Mouse (Mus musculus) CH12.LX (cell line): Measurements from ENCODE around the gene Zfp687. TPM values are rescaled to one million over a fixed set of nuclear protein-coding genes. Genes with fewer than 3 reads are reported as not detected.

Experiments
- DNase-seq: peaks from one replicate; pipeline ENCODE4 v3.0.0-alpha.2; 2013; ENCODE audit errors: extremely low read depth
- H3K27ac ChIP-seq: 2 replicates; pipeline ENCODE4 v1.5.1; 2012; ENCODE audit warnings: low read depth, mild to moderate bottlenecking, control low read depth, moderate library complexity; ENCODE audit not compliant: insufficient read depth
- H3K27me3 ChIP-seq: replicated peaks from 2 replicates; pipeline ENCODE3; 2012; ENCODE audit warnings: inconsistent platforms
- H3K36me3 ChIP-seq, 2 experiments: replicated peaks in 1 of 2; 2 replicates each; pipeline versions ENCODE3 to v1.6.1; 2012; ENCODE audit warnings: inconsistent platforms in 1 of 2, low read length in 1 of 2, mild to moderate bottlenecking in 1 of 2, mixed read lengths in 1 of 2, moderate library complexity in 1 of 2; ENCODE audit not compliant: control insufficient read depth in 1 of 2, insufficient read depth in 1 of 2
- H3K4me1 ChIP-seq, 2 experiments: 2 replicates each; pipeline ENCODE4 v1.6.1; 2012; ENCODE audit warnings: inconsistent platforms in 1 of 2, moderate library complexity in 1 of 2; ENCODE audit not compliant: insufficient read depth in 2 of 2, control insufficient read depth in 1 of 2
- H3K4me2 ChIP-seq: 2 replicates; pipeline ENCODE4 v1.6.1; 2012; ENCODE audit warnings: low read depth, mild to moderate bottlenecking, control low read depth; ENCODE audit not compliant: poor library complexity, insufficient read depth, severe bottlenecking
- H3K4me3 ChIP-seq, 3 experiments: fragments of 150-350 bp in 1 of 3; sonication (generic) in 1 of 3; replicated peaks in 1 of 3; 2 replicates each; pipeline versions ENCODE3 to v1.5.1; 2011 to 2012; ENCODE audit warnings: low read depth in 2 of 3, low read length in 2 of 3, mild to moderate bottlenecking in 2 of 3, moderate library complexity in 2 of 3, control low read depth in 1 of 3, improper control_type of control experiment in 1 of 3, inconsistent platforms in 1 of 3, mixed read lengths in 1 of 3; ENCODE audit not compliant: poor library complexity in 1 of 3
- H3K79me2 ChIP-seq: replicated peaks from 2 replicates; pipeline ENCODE4 v1.6.1; 2012; ENCODE audit warnings: mild to moderate bottlenecking, moderate library complexity; ENCODE audit not compliant: control insufficient read depth, poor library complexity, insufficient read depth, severe bottlenecking; ENCODE audit errors: extremely low read depth
- H3K9ac ChIP-seq: 2 replicates; pipeline ENCODE4 v1.6.1; 2012; ENCODE audit warnings: low read depth, mild to moderate bottlenecking, control low read depth, moderate library complexity; ENCODE audit not compliant: insufficient read depth
- H3K9me3 ChIP-seq: replicated peaks from 2 replicates; pipeline ENCODE3; 2012; ENCODE audit warnings: low read length, inconsistent platforms, mixed read lengths
- CHD2 ChIP-seq: IDR thresholded peaks from 2 replicates; pipeline ENCODE4 v1.6.1; 2011; ENCODE audit warnings: low read length, improper control_type of control experiment
- E2F4 ChIP-seq: IDR thresholded peaks from 2 replicates; pipeline ENCODE4 v1.6.1; 2011; ENCODE audit warnings: low read depth, low read length, improper control_type of control experiment; ENCODE audit not compliant: insufficient replicate concordance
- EP300 ChIP-seq: IDR thresholded peaks from 2 replicates; pipeline ENCODE4 v1.6.1; 2011; ENCODE audit warnings: low read length, improper control_type of control experiment
- ETS1 ChIP-seq: conservative IDR thresholded peaks from 2 replicates; pipeline ENCODE4 v1.6.1; 2012; ENCODE audit warnings: low read depth, mild to moderate bottlenecking, inconsistent platforms, low read length, improper control_type of control experiment, moderate library complexity
- IRF4 ChIP-seq: IDR thresholded peaks from 2 replicates; pipeline ENCODE4 v1.6.1; 2014; ENCODE audit warnings: low read depth, mild to moderate bottlenecking, inconsistent platforms, low read length, improper control_type of control experiment
- JUN ChIP-seq: IDR thresholded peaks from 2 replicates; pipeline ENCODE4 v1.6.1; 2011; ENCODE audit warnings: low read depth, mild to moderate bottlenecking, low read length, improper control_type of control experiment, moderate library complexity; ENCODE audit not compliant: insufficient read depth
- MAFK ChIP-seq: IDR thresholded peaks from 2 replicates; pipeline ENCODE4 v1.6.1; 2011; ENCODE audit warnings: low read length, improper control_type of control experiment; ENCODE audit not compliant: insufficient replicate concordance
- MAZ ChIP-seq: IDR thresholded peaks from 2 replicates; pipeline ENCODE4 v1.6.1; 2012; ENCODE audit warnings: low read depth, mild to moderate bottlenecking, inconsistent platforms, low read length, improper control_type of control experiment, moderate library complexity
- MXI1 ChIP-seq: IDR thresholded peaks from 2 replicates; pipeline ENCODE4 v1.6.1; 2011; ENCODE audit warnings: mild to moderate bottlenecking, low read depth, low read length, improper control_type of control experiment
- MYC ChIP-seq: IDR thresholded peaks from 2 replicates; pipeline ENCODE4 v1.6.1; 2011; ENCODE audit warnings: low read depth, mild to moderate bottlenecking, improper control_type of control experiment, low read length
- NELFE ChIP-seq: IDR thresholded peaks from 2 replicates; pipeline ENCODE4 v1.6.1; 2011; ENCODE audit warnings: low read depth, low read length, improper control_type of control experiment
- PAX5 ChIP-seq: IDR thresholded peaks from 2 replicates; pipeline ENCODE4 v1.6.1; 2012; ENCODE audit warnings: low read length, inconsistent platforms, mixed read lengths
- RAD21 ChIP-seq: IDR thresholded peaks from 2 replicates; pipeline ENCODE4 v1.6.1; 2011; ENCODE audit warnings: low read depth, mild to moderate bottlenecking, low read length, improper control_type of control experiment, moderate library complexity
- SMC3 ChIP-seq: IDR thresholded peaks from 2 replicates; pipeline ENCODE4 v1.6.1; 2011; ENCODE audit warnings: low read depth, low read length, improper control_type of control experiment
- TCF12 ChIP-seq: IDR thresholded peaks from 2 replicates; pipeline ENCODE4 v1.6.1; 2014; ENCODE audit warnings: low read depth, mild to moderate bottlenecking, inconsistent platforms, low read length, improper control_type of control experiment
- USF1 ChIP-seq: IDR thresholded peaks from 2 replicates; pipeline ENCODE4 v1.6.1; 2014; ENCODE audit warnings: low read depth, mild to moderate bottlenecking, inconsistent platforms, low read length, improper control_type of control experiment
- USF2 ChIP-seq: conservative IDR thresholded peaks from 2 replicates; pipeline ENCODE4 v1.6.1; 2011; ENCODE audit warnings: low read depth, low read length, improper control_type of control experiment
- ZC3H11A ChIP-seq: IDR thresholded peaks from 2 replicates; pipeline ENCODE4 v1.6.1; 2012; ENCODE audit warnings: low read depth, mild to moderate bottlenecking, inconsistent platforms, low read length, improper control_type of control experiment
- ZMIZ1 ChIP-seq: IDR thresholded peaks from 2 replicates; pipeline ENCODE4 v1.6.1; 2012; ENCODE audit warnings: low read depth, mild to moderate bottlenecking, inconsistent platforms, low read length, improper control_type of control experiment
- dilution Hi-C: fragments of 300-500 bp; cut with MboI; formaldehyde crosslinking; loops from 2 replicates; pipeline ENCODE4 v1.14.3; 2020; ENCODE audit warnings: low sequenced_read_pairs; ENCODE audit not compliant: extremely low pct_unique_long_range_greater_than_20kb, extremely low pct_ligation_motif_present
- in situ Hi-C: fragments of 300-500 bp; cut with MboI; formaldehyde crosslinking; loops from 3 replicates; pipeline ENCODE4 v1.14.3; 2019; ENCODE audit warnings: low sequenced_read_pairs, low pct_ligation_motif_present, low pct_unique_long_range_greater_than_20kb, mixed read lengths
- polyA plus RNA-seq: library from polyadenylated mRNA; unstranded; fragments of >175 nt; gene quantifications from 2 replicates; pipeline ENCODE4 v1.2.1, GENCODE M21; 2012; ENCODE audit warnings: low read depth; ENCODE audit not compliant: insufficient read length
- total RNA-seq, 2 experiments: library from RNA; depleted of rRNA; stranded (reverse); fragments of 300-350 nt in 1 of 2; fragments of >200 nt in 1 of 2; gene quantifications; 2 replicates each; pipeline ENCODE4 v1.2.3; 2012 to 2014

Gene Zfp687
- total and polyA plus RNA-seq, 3 experiments, result 4.2 to 13.5 (median 10.8) TPM

DNA sequence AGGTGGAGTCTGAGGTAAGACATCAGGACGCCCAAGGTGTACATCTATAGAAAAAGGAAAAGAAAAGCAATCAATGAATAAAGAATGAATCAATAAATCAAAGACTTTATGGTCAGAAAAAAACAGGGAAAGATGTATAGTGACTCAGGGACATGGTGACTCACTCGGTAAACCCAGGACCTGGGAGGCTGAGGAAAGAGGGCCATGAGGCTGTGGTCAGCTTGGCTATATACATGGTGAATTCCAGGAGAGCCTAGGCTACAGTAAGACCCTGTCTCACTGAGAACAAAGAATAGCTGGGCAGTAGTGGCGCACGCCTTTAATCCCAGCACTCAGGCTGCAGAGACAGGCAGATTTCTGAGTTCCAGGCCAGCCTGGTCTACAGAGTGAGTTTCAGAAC, 48.5 kb upstream of the Zfp687 start:
- Histone ChIP-seq H3K9ac (no peak overlapping the region), H3K4me2 (no peak overlapping the region), H3K79me2 (no peaks in the 10 kb centered on the region), H3K36me3 (peaks cover 70 to 93% of the 10 kb centered on the region in 2 experiments), H3K4me1 (peaks cover 0 to 8% of the 10 kb centered on the region in 2 experiments; a peak in 2 of 4 replicates), H3K4me3 (no peak overlapping the region), H3K27ac (no peak overlapping the region), H3K27me3 (no peaks in the 10 kb centered on the region), H3K9me3 (no peaks in the 10 kb centered on the region)
- dilution Hi-C loops (no loop called here), in situ Hi-C loops (no loop called here)
- TF ChIP-seq SMC3 (no peak), USF1 (no peak), TCF12 (no peak)
- no peak for DNase-seq

DNA sequence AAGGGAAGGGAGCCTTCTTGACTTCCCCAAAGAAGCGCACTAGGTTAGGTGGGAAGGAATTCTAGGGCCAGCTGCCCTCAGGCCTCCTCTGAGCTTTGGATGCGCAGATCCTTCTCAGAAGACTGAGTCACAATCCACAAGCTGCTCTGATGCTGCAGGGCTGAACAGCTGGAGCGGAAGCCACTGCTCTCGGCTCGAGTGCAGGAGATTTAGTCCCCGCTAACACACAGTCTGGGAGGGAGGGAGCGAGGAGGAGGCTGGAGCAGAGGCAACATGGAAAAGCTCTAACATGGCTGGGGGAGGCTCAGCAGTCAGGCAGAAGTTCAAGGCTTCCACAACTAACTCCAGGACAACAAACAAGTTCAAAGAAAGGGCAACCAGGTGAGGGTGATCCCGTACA, 42.8 kb upstream of the Zfp687 start:
- no peaks in the 10 kb centered on the region for H3K9me3 ChIP-seq
- DNase-seq, result no peak
- peaks cover 39 to 61% of the 10 kb centered on the region in 2 experiments for H3K36me3 ChIP-seq
- no peaks in the 10 kb centered on the region for H3K27me3 ChIP-seq
- no peak overlapping the region for H3K4me3 ChIP-seq
- in situ Hi-C loops, result no loop called here
- H3K9ac ChIP-seq, result no peak overlapping the region
- peaks cover 0 to 10% of the 10 kb centered on the region in 2 experiments; a peak in 2 of 4 replicates for H3K4me1 ChIP-seq
- no peak for TF ChIP-seq MXI1
- no peak for TF ChIP-seq EP300
- no peak for TF ChIP-seq CHD2
- TF ChIP-seq ZC3H11A, result no peak
- TF ChIP-seq E2F4, result no peak
- TF ChIP-seq USF1, result no peak
- H3K79me2 ChIP-seq, result no peaks in the 10 kb centered on the region
- no peak overlapping the region for H3K27ac ChIP-seq
- H3K4me2 ChIP-seq, result no peak overlapping the region
- dilution Hi-C loops, result no loop called here

DNA sequence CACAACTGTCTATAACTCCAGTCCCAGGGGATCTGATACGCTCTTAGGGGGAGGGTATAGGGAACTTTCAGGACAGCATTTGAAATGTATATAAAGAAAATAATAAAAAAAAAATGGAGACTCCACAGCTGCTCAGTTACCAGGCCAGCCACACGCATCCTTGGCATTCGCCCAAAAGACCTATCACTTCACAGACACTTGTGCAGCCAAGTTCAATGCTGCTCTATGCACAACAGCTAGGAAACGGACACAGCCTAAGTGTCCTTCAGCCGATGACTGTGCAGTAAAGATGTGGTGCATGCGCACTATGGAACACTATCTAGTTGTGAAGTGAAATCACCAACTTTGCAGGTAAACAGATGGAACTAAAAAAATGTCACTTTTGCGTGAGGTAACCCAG, 41.0 kb upstream of the Zfp687 start:
- TF ChIP-seq TCF12 (no peak), USF2 (no peak), ETS1 (no peak), ZC3H11A (no peak), ZMIZ1 (no peak), RAD21 (no peak), MAZ (no peak), IRF4 (no peak), JUN (no peak), E2F4 (no peak), PAX5 (no peak), NELFE (no peak), MYC (no peak), MAFK (no peak)
- H3K4me3 ChIP-seq, result no peak overlapping the region
- H3K36me3 ChIP-seq, result peaks cover 26 to 46% of the 10 kb centered on the region in 2 experiments
- dilution Hi-C loops (no loop called here), in situ Hi-C loops (no loop called here)
- no peak overlapping the region for H3K27ac ChIP-seq
- H3K9me3 ChIP-seq, result no peaks in the 10 kb centered on the region
- no peak overlapping the region for H3K4me2 ChIP-seq
- peaks cover 0 to 10% of the 10 kb centered on the region in 2 experiments; a peak in 2 of 4 replicates for H3K4me1 ChIP-seq
- H3K9ac ChIP-seq, result no peak overlapping the region
- DNase-seq, result no peak
- no peaks in the 10 kb centered on the region for H3K79me2 ChIP-seq
- H3K27me3 ChIP-seq, result no peaks in the 10 kb centered on the region
